Mouse (Mus musculus) embryonic facial prominence, embryonic 11.5 days (tissue): ENCODE results near the gene Epn2. TPM values are rescaled to one million over a fixed set of nuclear protein-coding genes. Genes with fewer than 3 reads are reported as not detected.

ENCODE experiments used
- ATAC-seq: fragments of 200-750 bp; cut with Nextera tagmentation; replicated peaks from 2 replicates; pipeline ENCODE4 v1.8.0; 2017; ENCODE audit warnings: low read depth; ENCODE audit not compliant: insufficient number of reproducible peaks, low FRiP score, low TSS enrichment
- DNase-seq: peaks from one replicate; pipeline ENCODE4 v3.0.0-alpha.2; 2015; ENCODE audit warnings: low spot score
- H3K27ac ChIP-seq: fragments of 300-500 bp; sonication (generic); replicated peaks from 2 replicates; pipeline ENCODE4 v1.5.1; 2014; ENCODE audit warnings: mild to moderate bottlenecking, low read depth, low read length, control low read depth
- H3K27me3 ChIP-seq: fragments of 300-500 bp; sonication (generic); 2 replicates; pipeline ENCODE4 v1.6.1; 2014; ENCODE audit warnings: mild to moderate bottlenecking, low read length, moderate library complexity, mixed read lengths; ENCODE audit not compliant: control insufficient read depth, insufficient read depth
- H3K36me3 ChIP-seq: fragments of 300-500 bp; sonication (generic); replicated peaks from 2 replicates; pipeline ENCODE4 v1.6.1; 2014; ENCODE audit warnings: low read depth, mild to moderate bottlenecking, low read length, moderate library complexity, mixed read lengths; ENCODE audit not compliant: control insufficient read depth, insufficient read depth
- H3K4me1 ChIP-seq: fragments of 300-500 bp; sonication (generic); 2 replicates; pipeline ENCODE4 v1.6.1; 2014; ENCODE audit warnings: low read length, mixed read lengths; ENCODE audit not compliant: control insufficient read depth, insufficient read depth
- H3K4me2 ChIP-seq: fragments of 300-500 bp; sonication (generic); 2 replicates; pipeline ENCODE4 v1.6.1; 2014; ENCODE audit warnings: low read depth, mild to moderate bottlenecking, control low read depth, low read length, moderate library complexity
- H3K4me3 ChIP-seq: fragments of 300-500 bp; sonication (generic); 2 replicates; pipeline ENCODE4 v1.5.1; 2014; ENCODE audit warnings: low read depth, low read length, control low read depth
- H3K9ac ChIP-seq: fragments of 300-500 bp; sonication (generic); replicated peaks from 2 replicates; pipeline ENCODE4 v1.6.1; 2014; ENCODE audit warnings: mild to moderate bottlenecking, control low read depth, low read length
- H3K9me3 ChIP-seq: fragments of 300-500 bp; sonication (generic); replicated peaks from 2 replicates; pipeline ENCODE4 v1.6.1; 2016; ENCODE audit warnings: mild to moderate bottlenecking, low read length, inconsistent platforms, mixed read lengths; ENCODE audit not compliant: control insufficient read depth
- WGBS: fragments of 180-500 bp; shearing (Covaris S2); extraction: QIAGEN DNeasy Blood & Tissue Kit; methylation state at CpG from one replicate; pipeline ENCODE4 v1.1.7; 2014; 5-methylcytosine and 5-hydroxymethylcytosine counted together
- polyA plus RNA-seq: library from polyadenylated mRNA; unstranded; fragments of >200 nt; fragmentation: Nextera tagmentation; extraction: Ambion mirVana; gene quantifications from 2 replicates; pipeline ENCODE4 v1.2.1, GENCODE M21; 2014

Epn2 gene
- polyA plus RNA-seq, 1 experiment from 2014 or later: 24.2 TPM

GRCm38 (mm10) chr11:61478788-61479187 lies 100.7 kb downstream of the Epn2 start:
- no peak overlapping the region for H3K27ac ChIP-seq
- H3K9ac ChIP-seq: no peak overlapping the region
- H3K4me2 ChIP-seq: no peak overlapping the region
- 81% methylated on average over 4 of the region's 4 CpGs for WGBS
- no peaks in the 10 kb centered on the region for H3K36me3 ChIP-seq
- no peak for ATAC-seq
- H3K4me3 ChIP-seq: no peak overlapping the region
- no peaks in the 10 kb centered on the region; the same call in 1 of the 2 replicates for H3K4me1 ChIP-seq
- no peaks in the 10 kb centered on the region for H3K9me3 ChIP-seq
- H3K27me3 ChIP-seq: no peaks in the 10 kb centered on the region
- no peak for DNase-seq

DNA sequence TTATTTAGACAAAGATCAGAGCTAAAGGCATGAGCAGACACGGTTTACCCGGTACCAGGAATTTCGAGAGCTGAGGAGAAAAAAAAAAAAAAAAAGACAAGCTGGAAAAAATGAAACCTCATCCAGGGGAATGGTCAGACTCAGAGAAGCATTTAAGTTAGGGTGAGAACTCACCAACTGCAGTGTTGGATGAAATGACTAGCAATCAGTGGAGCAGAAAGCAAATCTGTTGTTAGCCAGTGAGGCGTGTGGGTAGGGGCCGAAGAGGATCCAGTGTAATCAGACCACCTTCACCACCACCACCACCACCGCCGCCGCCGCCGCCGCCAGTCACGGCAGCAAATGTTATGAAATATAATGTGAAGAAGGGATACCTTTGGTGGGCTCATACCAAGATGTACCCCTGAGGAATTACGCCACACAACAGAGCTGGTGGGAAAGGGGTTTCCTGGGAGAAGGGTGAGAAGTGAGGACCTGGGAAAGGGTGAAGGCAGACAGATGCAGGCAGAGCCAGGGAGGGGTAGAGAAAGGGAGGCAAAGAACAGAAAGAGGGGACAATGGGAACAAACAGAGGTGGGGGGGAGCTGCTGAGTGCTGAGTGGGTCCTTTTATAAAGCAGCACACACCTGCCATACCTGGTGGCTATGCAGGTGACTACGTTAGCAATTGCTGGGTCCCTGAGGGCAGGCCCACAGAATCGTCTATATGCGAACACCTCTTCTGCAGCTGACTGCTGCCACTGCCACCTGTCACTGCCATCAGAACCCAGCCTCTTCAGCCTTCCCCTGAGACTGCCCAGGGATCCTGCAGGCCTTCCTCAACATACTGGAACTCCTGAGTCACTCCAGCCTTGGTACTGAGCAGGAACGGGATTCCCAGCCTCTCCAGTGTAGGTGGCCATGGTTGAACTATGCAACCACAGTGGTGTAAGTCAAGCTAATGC lies 101.7 kb downstream of the Epn2 start:
- Histone ChIP-seq H3K27me3 (no peaks in the 10 kb centered on the region), H3K27ac (no peak overlapping the region; the same call in 1 of the 2 replicates), H3K9me3 (no peaks in the 10 kb centered on the region), H3K9ac (no peak overlapping the region), H3K4me2 (no peak overlapping the region), H3K36me3 (no peaks in the 10 kb centered on the region), H3K4me1 (no peaks in the 10 kb centered on the region), H3K4me3 (no peak overlapping the region)
- ATAC-seq (no peak), DNase-seq (no peak)
- WGBS: 64% methylated on average over 17 of the region's 17 CpGs

DNA sequence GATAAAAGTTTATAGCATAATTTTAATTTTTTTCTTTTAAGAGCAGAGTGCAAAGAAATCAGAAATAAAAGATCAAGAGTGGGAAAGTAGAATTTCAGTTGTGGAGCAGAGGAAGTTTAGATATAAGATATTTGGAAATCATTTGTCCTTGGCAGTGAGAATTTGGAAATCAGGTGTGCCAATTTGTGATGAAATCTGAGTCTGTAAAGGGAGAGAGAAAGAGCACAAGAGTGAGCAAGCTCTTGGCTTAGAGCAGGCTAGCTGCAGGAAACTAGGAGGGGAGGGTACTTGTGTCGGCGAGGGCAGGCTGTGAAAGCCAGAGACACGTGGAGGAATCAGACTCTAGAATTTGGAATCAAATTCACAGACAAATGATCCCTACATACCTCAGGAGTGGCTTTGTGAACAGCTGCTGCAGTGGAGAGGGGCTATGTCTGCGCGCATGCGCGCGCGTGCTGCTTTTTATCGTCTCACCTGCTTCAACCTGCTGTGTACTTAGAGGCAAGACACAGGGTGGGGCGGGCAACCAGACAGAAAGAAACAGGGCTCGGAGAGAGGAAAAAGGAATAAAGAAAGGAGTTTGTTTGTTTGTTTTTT lies 102.6 kb downstream of the Epn2 start:
- no peak overlapping the region for H3K4me2 ChIP-seq
- WGBS: 44% methylated on average over 12 of the region's 12 CpGs

GRCm38 (mm10) chr11:61473630-61474029 lies 105.9 kb downstream of the Epn2 start:
- H3K4me1 ChIP-seq: no peaks in the 10 kb centered on the region
- WGBS: 51% methylated on average over 4 of the region's 4 CpGs
- no peak overlapping the region for H3K4me3 ChIP-seq
- no peaks in the 10 kb centered on the region for H3K36me3 ChIP-seq
- no peaks in the 10 kb centered on the region for H3K27me3 ChIP-seq
- no peaks in the 10 kb centered on the region for H3K9me3 ChIP-seq
- H3K4me2 ChIP-seq: no peak overlapping the region
- no peak overlapping the region for H3K9ac ChIP-seq
- ATAC-seq (no peak), DNase-seq (no peak)
- no peak overlapping the region for H3K27ac ChIP-seq

More for the DNA sequence above, 102.6 kb downstream of the Epn2 start:
- no peak overlapping the region for H3K4me3 ChIP-seq
- no peaks in the 10 kb centered on the region for H3K9me3 ChIP-seq
- DNase-seq (peak; percentile 42), ATAC-seq (no peak)
- H3K36me3 ChIP-seq: no peaks in the 10 kb centered on the region
- no peak overlapping the region; the same call in 1 of the 2 replicates for H3K27ac ChIP-seq
- H3K27me3 ChIP-seq: no peaks in the 10 kb centered on the region
- H3K9ac ChIP-seq: no peak overlapping the region; the same call in 1 of the 2 replicates
- H3K4me1 ChIP-seq: no peaks in the 10 kb centered on the region

DNA sequence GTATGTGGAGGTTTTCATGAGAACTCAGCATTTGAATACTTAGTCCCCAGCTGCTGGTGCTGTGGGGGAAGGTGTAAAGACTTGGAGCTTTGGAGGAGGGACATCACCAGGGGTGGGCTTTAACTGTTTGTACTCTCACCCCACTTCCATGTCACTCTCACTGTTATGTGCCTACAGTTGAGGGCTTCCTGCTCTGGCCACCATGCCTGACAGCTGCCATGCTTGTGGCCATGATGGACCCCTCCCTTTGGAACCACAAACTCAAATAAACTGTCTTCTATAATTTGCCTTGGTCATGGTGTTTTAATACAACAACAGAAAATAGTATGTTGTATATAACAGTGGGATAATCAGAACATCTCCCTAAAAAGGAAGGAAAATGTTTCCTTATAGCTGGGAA lies 108.6 kb downstream of the Epn2 start:
- no peak overlapping the region for H3K9ac ChIP-seq
- H3K4me3 ChIP-seq: no peak overlapping the region
- no peak overlapping the region for H3K4me2 ChIP-seq
- no peaks in the 10 kb centered on the region for H3K9me3 ChIP-seq
- H3K27ac ChIP-seq: no peak overlapping the region
- no peak for DNase-seq
- H3K36me3 ChIP-seq: no peaks in the 10 kb centered on the region
- no peaks in the 10 kb centered on the region for H3K4me1 ChIP-seq
- ATAC-seq: no peak
- H3K27me3 ChIP-seq: no peaks in the 10 kb centered on the region

DNA sequence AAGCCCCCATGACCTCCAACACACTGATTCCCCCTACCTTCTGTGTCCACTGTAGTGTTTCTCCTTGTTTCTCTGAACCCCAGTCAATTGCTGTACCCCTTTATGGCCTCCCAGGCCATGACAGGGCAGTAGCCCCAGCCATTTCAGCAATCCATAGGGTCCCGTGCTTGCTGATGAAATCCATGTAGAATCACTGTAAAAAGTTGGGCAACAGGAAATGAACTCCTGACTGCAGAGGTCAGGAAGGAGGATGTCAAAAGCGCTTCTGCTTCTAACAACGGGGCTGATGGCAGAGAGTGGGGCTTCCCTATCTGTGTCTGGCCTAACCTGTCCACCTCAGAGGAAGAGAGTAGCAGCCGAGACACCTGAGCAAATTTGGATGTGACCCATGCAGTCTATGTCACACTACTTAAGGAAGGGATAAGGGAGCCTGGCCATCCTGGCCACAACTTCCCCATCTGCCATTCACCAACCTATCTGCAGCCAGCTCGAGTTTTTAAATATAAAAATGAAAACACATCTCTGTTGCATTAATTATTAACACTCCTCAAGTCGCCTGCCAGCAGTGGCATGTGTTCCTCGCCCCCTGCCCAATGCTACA lies 110.1 kb downstream of the Epn2 start:
- no peak overlapping the region for H3K27ac ChIP-seq
- H3K4me1 ChIP-seq: no peaks in the 10 kb centered on the region
- no peaks in the 10 kb centered on the region for H3K36me3 ChIP-seq
- no peaks in the 10 kb centered on the region for H3K27me3 ChIP-seq
- WGBS: 62% methylated on average over 7 of the region's 7 CpGs
- H3K9ac ChIP-seq: no peak overlapping the region
- DNase-seq (no peak), ATAC-seq (no peak)
- no peak overlapping the region for H3K4me3 ChIP-seq
- no peaks in the 10 kb centered on the region for H3K9me3 ChIP-seq
- no peak overlapping the region for H3K4me2 ChIP-seq

DNA sequence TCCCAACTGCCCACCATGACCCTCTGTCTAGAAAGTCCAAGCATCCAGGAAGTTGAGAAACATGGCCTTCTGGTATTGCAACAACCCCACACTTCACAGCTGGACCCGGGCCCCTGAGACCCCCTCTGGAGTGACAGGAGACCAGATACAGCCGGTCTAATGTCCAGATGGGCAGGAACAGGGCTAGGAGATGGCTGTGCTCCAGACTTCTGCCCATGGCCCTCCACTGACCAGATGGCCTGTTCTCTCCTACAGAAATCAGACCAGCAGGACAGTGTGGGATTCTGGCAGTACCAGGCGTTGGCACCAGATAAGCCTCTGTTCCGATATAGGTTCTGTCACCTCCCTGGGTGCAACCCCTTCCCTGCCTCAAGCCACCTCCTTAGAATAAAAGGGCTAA lies 111.0 kb downstream of the Epn2 start:
- DNase-seq (no peak), ATAC-seq (no peak)
- Histone ChIP-seq H3K4me1 (no peaks in the 10 kb centered on the region), H3K9me3 (no peaks in the 10 kb centered on the region), H3K27me3 (no peaks in the 10 kb centered on the region), H3K9ac (no peak overlapping the region), H3K27ac (no peak overlapping the region), H3K4me3 (no peak overlapping the region), H3K4me2 (no peak overlapping the region), H3K36me3 (no peaks in the 10 kb centered on the region)
- 93% methylated on average over 4 of the region's 4 CpGs for WGBS
